In the genomic region with DNA sequence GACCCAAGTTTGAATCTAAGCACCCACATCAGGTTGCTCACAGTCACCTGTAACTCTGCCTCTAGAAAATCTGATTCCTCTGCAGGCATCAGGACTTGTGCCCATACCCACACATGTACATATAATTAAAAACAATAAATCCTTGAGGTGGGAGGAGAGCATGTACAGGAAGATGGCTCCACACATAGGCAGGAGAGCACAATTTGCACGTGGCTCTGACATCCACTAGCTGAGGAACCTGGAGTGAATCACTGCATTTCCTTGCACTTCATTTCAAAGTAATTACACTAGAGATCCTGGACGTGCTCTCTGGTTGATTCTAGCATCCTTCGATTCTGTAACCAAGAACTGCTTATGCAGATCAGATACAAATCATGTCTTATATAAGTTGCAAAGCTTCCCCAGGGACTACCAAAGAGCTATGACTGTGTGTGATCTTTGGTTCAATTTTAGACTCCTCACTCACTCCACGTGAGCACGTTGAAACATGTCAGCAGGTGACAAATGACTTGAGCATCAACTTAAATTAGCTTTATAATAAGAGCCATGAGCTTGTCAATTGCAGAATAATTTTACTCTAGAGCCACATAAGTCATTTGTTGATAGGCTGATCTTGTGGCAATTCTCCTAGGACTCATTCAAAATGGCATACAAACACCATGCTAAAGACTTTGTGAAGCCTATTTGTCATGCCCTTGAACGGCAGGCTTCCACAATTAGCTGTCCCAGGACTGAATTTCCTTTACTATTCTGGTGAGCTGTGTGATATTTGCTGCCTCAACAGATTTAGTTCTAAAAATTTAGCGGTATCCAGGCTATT, we compare ENCODE assay signal across 30 mouse cellular contexts. TPM values are rescaled to one million over a fixed set of nuclear protein-coding genes. Genes with fewer than 3 reads are reported as not detected.
DNase-seq lines count a peak whose midpoint lies in the region; ATAC-seq and TF ChIP-seq lines count a peak whose summit lies in the region.
"Had no signal": no experiment of that assay in that cellular context is flagged by ENCODE, and none has a peak within 500 bp of the region (broad histone marks: within the 10 kb centered on the region; RNA-seq: fewer than 3 reads in every experiment).

No protein-coding gene starts in this region.

- no peaks in the 10 kb centered on the region for H3K27me3 ChIP-seq in forebrain, postnatal 0 days (ENCODE audit: insufficient read depth, low read length)
- H3K27me3 ChIP-seq in forebrain, embryonic 14.5 days (replicated peaks; ENCODE audit: control insufficient read depth, insufficient read depth, low read length), result no peaks in the 10 kb centered on the region
- no peaks in the 10 kb centered on the region for H3K27me3 ChIP-seq in hindbrain, embryonic 14.5 days (ENCODE audit: control insufficient read depth, insufficient read depth, low read length)
- peaks cover 5% of the 10 kb centered on the region; the same call in 1 of the 2 replicates for H3K27me3 ChIP-seq in neural tube, embryonic 13.5 days
- no peaks in the 10 kb centered on the region for H3K27me3 ChIP-seq in midbrain, embryonic 14.5 days (ENCODE audit: control insufficient read depth, insufficient read depth, low read length)
- H3K27me3 ChIP-seq: embryonic facial prominence, embryonic 13.5 days; midbrain, embryonic 12.5 days had no signal

- no peak for DNase-seq in forebrain, postnatal 0 days
- no peak for DNase-seq in forebrain, embryonic 14.5 days (ENCODE audit: low spot score)
- DNase-seq in brain, adult 2 months (ENCODE audit: low read depth, low spot score), result peak; percentile 25
- no peak for DNase-seq in hindbrain, embryonic 14.5 days (ENCODE audit: low spot score)
- DNase-seq in midbrain, embryonic 14.5 days, result no peak
- no peak for DNase-seq in layer of hippocampus, postnatal 10 days (ENCODE audit: low spot score in 2 of 2)
- DNase-seq: adrenal gland, postnatal 36 days; cerebellum, adult 11 months; cerebellum, adult 9-10 months; cerebellum, postnatal 36 days; embryo, embryonic 11 days; gastrocnemius, postnatal 25 days; heart, adult 18-20 months; heart, postnatal 36 days; kidney, adult 9 months; kidney, postnatal 10 days; layer of hippocampus, adult 9-11 months; liver; lung, embryonic 14.5 days; right cerebral cortex, adult 18-20 months; spleen, adult 18-20 months; thymus, postnatal 25 days had no signal

- H3K9me3 ChIP-seq in forebrain, postnatal 0 days (ENCODE audit: low read length), result no peaks in the 10 kb centered on the region
- H3K9me3 ChIP-seq in forebrain, embryonic 14.5 days (replicated peaks; ENCODE audit: control insufficient read depth, low read length), result no peaks in the 10 kb centered on the region
- H3K9me3 ChIP-seq in hindbrain, embryonic 14.5 days (ENCODE audit: control insufficient read depth, low read length), result no peaks in the 10 kb centered on the region
- no peaks in the 10 kb centered on the region for H3K9me3 ChIP-seq in neural tube, embryonic 13.5 days
- no peaks in the 10 kb centered on the region for H3K9me3 ChIP-seq in midbrain, embryonic 14.5 days (ENCODE audit: control insufficient read depth, low read length)
- H3K9me3 ChIP-seq: embryonic facial prominence, embryonic 13.5 days; forebrain, embryonic 10.5 days; midbrain, embryonic 12.5 days had no signal

- no peaks in the 10 kb centered on the region for H3K4me1 ChIP-seq in forebrain, postnatal 0 days (ENCODE audit: insufficient read depth)
- H3K4me1 ChIP-seq in forebrain, embryonic 14.5 days (ENCODE audit: control insufficient read depth, insufficient read depth, low read length), result no peaks in the 10 kb centered on the region
- peaks cover 11% of the 10 kb centered on the region for H3K4me1 ChIP-seq in hindbrain, embryonic 14.5 days (replicated peaks; ENCODE audit: control insufficient read depth, insufficient read depth, low read length)
- peaks cover 14% of the 10 kb centered on the region for H3K4me1 ChIP-seq in neural tube, embryonic 13.5 days (replicated peaks)
- no peaks in the 10 kb centered on the region for H3K4me1 ChIP-seq in midbrain, embryonic 14.5 days (ENCODE audit: control insufficient read depth, insufficient read depth, low read length)
- H3K4me1 ChIP-seq: embryonic facial prominence, embryonic 13.5 days; midbrain, embryonic 12.5 days had no signal

- no peak overlapping the region for H3K27ac ChIP-seq in forebrain, postnatal 0 days (ENCODE audit: low read depth, low read length)
- H3K27ac ChIP-seq in forebrain, embryonic 14.5 days (ENCODE audit: low read depth, low read length), result no peak overlapping the region
- no peak overlapping the region for H3K27ac ChIP-seq in hindbrain, embryonic 14.5 days
- H3K27ac ChIP-seq in neural tube, embryonic 13.5 days (replicated peaks), result 0 out of 2 replicates have a peak overlapping the region, but pooled peaks have one; percentile 9
- no peak overlapping the region for H3K27ac ChIP-seq in midbrain, embryonic 14.5 days (replicated peaks; ENCODE audit: low read depth, low read length)
- H3K27ac ChIP-seq: embryonic facial prominence, embryonic 13.5 days; forebrain, embryonic 10.5 days; liver, embryonic 14.5 days; midbrain, embryonic 12.5 days had no signal

- H3K4me2 ChIP-seq in forebrain, postnatal 0 days (ENCODE audit: low read depth), result no peak overlapping the region
- no peak overlapping the region for H3K4me2 ChIP-seq in forebrain, embryonic 14.5 days (ENCODE audit: low read length)
- no peak overlapping the region for H3K4me2 ChIP-seq in hindbrain, embryonic 14.5 days (replicated peaks)
- H3K4me2 ChIP-seq in neural tube, embryonic 13.5 days, result no peak overlapping the region
- H3K4me2 ChIP-seq in midbrain, embryonic 14.5 days (ENCODE audit: low read length), result no peak overlapping the region
- H3K4me2 ChIP-seq: embryonic facial prominence, embryonic 13.5 days; heart, embryonic 11.5 days; lung, embryonic 14.5 days; midbrain, embryonic 12.5 days had no signal

- H3K9ac ChIP-seq in forebrain, postnatal 0 days, result no peak overlapping the region
- no peak overlapping the region for H3K9ac ChIP-seq in forebrain, embryonic 14.5 days (ENCODE audit: low read length)
- no peak overlapping the region for H3K9ac ChIP-seq in hindbrain, embryonic 14.5 days
- no peak overlapping the region for H3K9ac ChIP-seq in neural tube, embryonic 13.5 days
- H3K9ac ChIP-seq in midbrain, embryonic 14.5 days (replicated peaks; ENCODE audit: low read length), result no peak overlapping the region
- H3K9ac ChIP-seq: embryonic facial prominence, embryonic 13.5 days; liver, embryonic 14.5 days; lung, embryonic 14.5 days; midbrain, embryonic 12.5 days had no signal

- no peak overlapping the region for H3K4me3 ChIP-seq in forebrain, postnatal 0 days (ENCODE audit: low read depth, low read length)
- no peak overlapping the region for H3K4me3 ChIP-seq in forebrain, embryonic 14.5 days (ENCODE audit: low read depth, low read length)
- H3K4me3 ChIP-seq in hindbrain, embryonic 14.5 days (replicated peaks; ENCODE audit: low read length), result no peak overlapping the region
- no peak overlapping the region for H3K4me3 ChIP-seq in neural tube, embryonic 13.5 days
- no peak overlapping the region for H3K4me3 ChIP-seq in midbrain, embryonic 14.5 days (replicated peaks; ENCODE audit: low read depth, low read length)
- H3K4me3 ChIP-seq: embryonic facial prominence, embryonic 13.5 days; forebrain, embryonic 10.5 days; midbrain, embryonic 12.5 days had no signal

- no peak for TF ChIP-seq CTCF in forebrain, postnatal 0 days (IDR thresholded peaks at IDR 0.05; ENCODE audit: low read depth)

- 56% methylated on average over 7 of the region's 7 CpGs for WGBS in forebrain, postnatal 0 days
- 45% methylated on average over 7 of the region's 7 CpGs for WGBS in forebrain, embryonic 14.5 days
- WGBS in hindbrain, embryonic 14.5 days, result 36% methylated on average over 7 of the region's 7 CpGs
- WGBS in neural tube, embryonic 13.5 days, result 22% methylated on average over 7 of the region's 7 CpGs
- WGBS in midbrain, embryonic 14.5 days, result 40% methylated on average over 7 of the region's 7 CpGs

- peak; percentile 36; the same call in 1 of the 2 replicates for ATAC-seq in forebrain, postnatal 0 days
- ATAC-seq in forebrain, embryonic 14.5 days, result no peak
- ATAC-seq in hindbrain, embryonic 14.5 days (ENCODE audit: low FRiP score), result 0 out of 2 replicates have a peak, but pooled peaks have one; percentile 34
- ATAC-seq in neural tube, embryonic 13.5 days (ENCODE audit: low read depth), result peak; percentile 93
- no peak; the same call in 1 of the 2 replicates for ATAC-seq in midbrain, embryonic 14.5 days (ENCODE audit: low FRiP score, low TSS enrichment)
- ATAC-seq in megakaryocyte, adult 5-6 weeks (ENCODE audit: poor library complexity, severe bottlenecking), result no peak
- ATAC-seq: intestine, postnatal 0 days had no signal

- no peaks in the 10 kb centered on the region for H3K36me3 ChIP-seq in forebrain, postnatal 0 days (ENCODE audit: insufficient read depth)
- H3K36me3 ChIP-seq in forebrain, embryonic 14.5 days (ENCODE audit: control insufficient read depth, insufficient read depth, low read length), result no peaks in the 10 kb centered on the region
- H3K36me3 ChIP-seq in hindbrain, embryonic 14.5 days (replicated peaks; ENCODE audit: control insufficient read depth, insufficient read depth), result no peaks in the 10 kb centered on the region
- no peaks in the 10 kb centered on the region for H3K36me3 ChIP-seq in neural tube, embryonic 13.5 days
- no peaks in the 10 kb centered on the region for H3K36me3 ChIP-seq in midbrain, embryonic 14.5 days (ENCODE audit: control insufficient read depth, insufficient read depth, low read length)
- H3K36me3 ChIP-seq: embryonic facial prominence, embryonic 13.5 days; forebrain, embryonic 10.5 days; midbrain, embryonic 12.5 days had no signal

RNA-seq across cellular contexts. Expression of a gene that starts 59.5 kb away (rescaled TPM):
- total RNA-seq in forebrain, postnatal 0 days (2014; rRNA removed), result 17.2 and 18.0 TPM in 2 replicates
- 61.7 and 66.8 TPM in 2 replicates for polyA plus RNA-seq in forebrain, postnatal 0 days (2015; fragmentation: Nextera tagmentation; extraction: Ambion mirVana)
- 57.0 and 63.7 TPM in 2 replicates for polyA plus RNA-seq in forebrain, embryonic 14.5 days (2014; fragmentation: Nextera tagmentation; extraction: Ambion mirVana)
- 46.4 and 52.7 TPM in 2 replicates for polyA plus RNA-seq in hindbrain, embryonic 14.5 days (2014; fragmentation: Nextera tagmentation; extraction: Ambion mirVana)
- 68.3 and 86.5 TPM in 2 replicates for polyA plus RNA-seq in neural tube, embryonic 13.5 days (2015; fragmentation: Nextera tagmentation; extraction: Ambion mirVana)
- polyA plus RNA-seq in midbrain, embryonic 14.5 days (2014; fragmentation: Nextera tagmentation; extraction: Ambion mirVana), result 51.3 and 52.4 TPM in 2 replicates
- 80.2 and 96.0 TPM in 2 replicates for total RNA-seq in megakaryocyte, adult 5-6 weeks (2015)
- 79.4 and 89.2 TPM in 2 replicates for total RNA-seq in megakaryocyte, adult 5-6 weeks (2017)
- 10 to 100 TPM; 33.0 to 37.4 TPM for total RNA-seq in layer of hippocampus, postnatal 10 days (2021)

RNA-seq across cellular contexts. Expression of a gene that starts 59.7 kb away (rescaled TPM):
- total RNA-seq in forebrain, postnatal 0 days (2014; rRNA removed), result 58.9 and 59.6 TPM in 2 replicates
- 22.3 and 31.4 TPM in 2 replicates for polyA plus RNA-seq in forebrain, postnatal 0 days (2015; fragmentation: Nextera tagmentation; extraction: Ambion mirVana)
- polyA plus RNA-seq in forebrain, embryonic 14.5 days (2014; fragmentation: Nextera tagmentation; extraction: Ambion mirVana), result 38.0 and 41.8 TPM in 2 replicates
- polyA plus RNA-seq in hindbrain, embryonic 14.5 days (2014; fragmentation: Nextera tagmentation; extraction: Ambion mirVana), result 31.4 and 34.5 TPM in 2 replicates
- 29.7 and 33.5 TPM in 2 replicates for polyA plus RNA-seq in neural tube, embryonic 13.5 days (2015; fragmentation: Nextera tagmentation; extraction: Ambion mirVana)
- 28.8 and 45.9 TPM in 2 replicates for polyA plus RNA-seq in midbrain, embryonic 14.5 days (2014; fragmentation: Nextera tagmentation; extraction: Ambion mirVana)
- total RNA-seq in megakaryocyte, adult 5-6 weeks (2015), result 1.0 and 1.6 TPM in 2 replicates
- total RNA-seq in megakaryocyte, adult 5-6 weeks (2017), result 1.8 and 2.4 TPM in 2 replicates
- total RNA-seq in layer of hippocampus, postnatal 10 days (2021), result 10 to 100 TPM; 31.9 to 32.2 TPM

Comparison
In these comparisons a context has a peak if more than half of its experiments do, and no peak if none do; other contexts are left out.
1. ATAC-seq: peak in forebrain, postnatal 0 days (single experiment), hindbrain, embryonic 14.5 days (single experiment) and neural tube, embryonic 13.5 days (single experiment); none in forebrain, embryonic 14.5 days (single experiment), midbrain, embryonic 14.5 days (single experiment) and megakaryocyte, adult 5-6 weeks (single experiment).